Mouse (Mus musculus): ENCODE data around the gene Natd1. TPM values are rescaled to one million over a fixed set of nuclear protein-coding genes. Genes with fewer than 3 reads are reported as not detected.

Natd1 gene
- 11.0 and 13.8 TPM in 2 replicates for polyA plus RNA-seq (2015; fragmentation: Nextera tagmentation; extraction: Ambion mirVana)

- Histone ChIP-seq H3K4me3 (replicated peaks; ENCODE audit: low read length) (peak within 1 kb of the TSS; percentile 69), H3K4me2 (ENCODE audit: low read depth, low read length) (peak within 1 kb of the TSS; percentile 82), H3K4me1 (ENCODE audit: control insufficient read depth, insufficient read depth, low read length) (peaks cover 18% of the 10 kb centered on the region), H3K27ac (ENCODE audit: low read length) (peak within 1 kb of the TSS; percentile 62), H3K9ac (ENCODE audit: low read length) (peak within 1 kb of the TSS; percentile 80), H3K9me3 (replicated peaks; ENCODE audit: control insufficient read depth, low read length) (no peaks in the 10 kb centered on the region), H3K36me3 (ENCODE audit: control insufficient read depth, insufficient read depth, low read length) (no peaks in the 10 kb centered on the region), H3K27me3 (ENCODE audit: control insufficient read depth, insufficient read depth, low read length) (no peaks in the 10 kb centered on the region)
- 26% methylated on average over 7 of the region's 7 CpGs for WGBS
- ATAC-seq (ENCODE audit: insufficient read depth, low FRiP score): no peak
Observed at GRCm38 (mm10) chr11:60914491-60914890, at the start of gene Natd1. Gene Natd1, minus strand, starts transcription at chr11:60914750.

DNA sequence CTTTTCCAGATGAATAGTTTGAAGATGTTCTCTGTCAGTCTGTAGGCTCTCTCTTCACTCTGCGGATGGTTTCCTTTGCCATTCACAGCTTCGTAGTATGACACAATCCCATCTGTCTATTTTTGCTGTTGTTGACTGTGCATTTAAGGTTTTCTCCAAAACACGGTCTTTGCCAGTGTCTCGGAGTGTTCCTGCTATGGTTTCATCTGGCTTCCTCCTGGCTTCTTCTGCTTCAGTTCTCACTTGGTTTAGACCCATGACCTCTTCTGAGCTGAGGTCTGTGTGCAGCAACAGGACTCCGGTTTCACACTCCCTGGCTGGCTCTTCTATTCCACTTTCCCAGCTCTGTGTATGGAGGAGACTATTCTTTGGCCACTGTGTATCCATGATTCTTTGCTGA, 48.2 kb upstream of the Natd1 start:
- Histone ChIP-seq H3K4me3 (replicated peaks; ENCODE audit: low read length) (no peak overlapping the region), H3K9me3 (replicated peaks; ENCODE audit: control insufficient read depth, low read length) (no peaks in the 10 kb centered on the region), H3K4me2 (ENCODE audit: low read depth, low read length) (no peak overlapping the region), H3K4me1 (ENCODE audit: control insufficient read depth, insufficient read depth, low read length) (peaks cover 3% of the 10 kb centered on the region; the same call in 1 of the 2 replicates), H3K27me3 (ENCODE audit: control insufficient read depth, insufficient read depth, low read length) (no peaks in the 10 kb centered on the region), H3K9ac (ENCODE audit: low read length) (no peak overlapping the region), H3K27ac (ENCODE audit: low read length) (no peak overlapping the region), H3K36me3 (ENCODE audit: control insufficient read depth, insufficient read depth, low read length) (no peaks in the 10 kb centered on the region)
- ATAC-seq (ENCODE audit: insufficient read depth, low FRiP score): no peak
- WGBS: 80% methylated on average over 5 of the region's 5 CpGs

- H3K27me3 ChIP-seq (ENCODE audit: control insufficient read depth, insufficient read depth, low read length): no peaks in the 10 kb centered on the region
- no peak overlapping the region for H3K9ac ChIP-seq (ENCODE audit: low read length)
- H3K27ac ChIP-seq (ENCODE audit: low read length): no peak overlapping the region
- H3K36me3 ChIP-seq (ENCODE audit: control insufficient read depth, insufficient read depth, low read length): no peaks in the 10 kb centered on the region
- H3K9me3 ChIP-seq (replicated peaks; ENCODE audit: control insufficient read depth, low read length): no peaks in the 10 kb centered on the region
- no peaks in the 10 kb centered on the region for H3K4me1 ChIP-seq (ENCODE audit: control insufficient read depth, insufficient read depth, low read length)
- no peak overlapping the region for H3K4me2 ChIP-seq (ENCODE audit: low read depth, low read length)
- ATAC-seq (ENCODE audit: insufficient read depth, low FRiP score): no peak
- 50% methylated on average over 1 of the region's 1 CpGs for WGBS
- H3K4me3 ChIP-seq (replicated peaks; ENCODE audit: low read length): no peak overlapping the region
Observed at GRCm38 (mm10) chr11:60961176-60961575, 46.6 kb upstream of the Natd1 start.

GRCm38 (mm10) chr11:60958948-60959347, 44.4 kb upstream of the Natd1 start:
- no peak overlapping the region for H3K27ac ChIP-seq (ENCODE audit: low read length)
- H3K36me3 ChIP-seq (ENCODE audit: control insufficient read depth, insufficient read depth, low read length): no peaks in the 10 kb centered on the region
- peaks cover 3% of the 10 kb centered on the region; the same call in 1 of the 2 replicates for H3K4me1 ChIP-seq (ENCODE audit: control insufficient read depth, insufficient read depth, low read length)
- no peak overlapping the region for H3K4me2 ChIP-seq (ENCODE audit: low read depth, low read length)
- ATAC-seq (ENCODE audit: insufficient read depth, low FRiP score): no peak
- H3K9ac ChIP-seq (ENCODE audit: low read length): no peak overlapping the region
- no peaks in the 10 kb centered on the region for H3K27me3 ChIP-seq (ENCODE audit: control insufficient read depth, insufficient read depth, low read length)
- H3K4me3 ChIP-seq (replicated peaks; ENCODE audit: low read length): no peak overlapping the region
- 86% methylated on average over 4 of the region's 4 CpGs for WGBS
- H3K9me3 ChIP-seq (replicated peaks; ENCODE audit: control insufficient read depth, low read length): no peaks in the 10 kb centered on the region

DNA sequence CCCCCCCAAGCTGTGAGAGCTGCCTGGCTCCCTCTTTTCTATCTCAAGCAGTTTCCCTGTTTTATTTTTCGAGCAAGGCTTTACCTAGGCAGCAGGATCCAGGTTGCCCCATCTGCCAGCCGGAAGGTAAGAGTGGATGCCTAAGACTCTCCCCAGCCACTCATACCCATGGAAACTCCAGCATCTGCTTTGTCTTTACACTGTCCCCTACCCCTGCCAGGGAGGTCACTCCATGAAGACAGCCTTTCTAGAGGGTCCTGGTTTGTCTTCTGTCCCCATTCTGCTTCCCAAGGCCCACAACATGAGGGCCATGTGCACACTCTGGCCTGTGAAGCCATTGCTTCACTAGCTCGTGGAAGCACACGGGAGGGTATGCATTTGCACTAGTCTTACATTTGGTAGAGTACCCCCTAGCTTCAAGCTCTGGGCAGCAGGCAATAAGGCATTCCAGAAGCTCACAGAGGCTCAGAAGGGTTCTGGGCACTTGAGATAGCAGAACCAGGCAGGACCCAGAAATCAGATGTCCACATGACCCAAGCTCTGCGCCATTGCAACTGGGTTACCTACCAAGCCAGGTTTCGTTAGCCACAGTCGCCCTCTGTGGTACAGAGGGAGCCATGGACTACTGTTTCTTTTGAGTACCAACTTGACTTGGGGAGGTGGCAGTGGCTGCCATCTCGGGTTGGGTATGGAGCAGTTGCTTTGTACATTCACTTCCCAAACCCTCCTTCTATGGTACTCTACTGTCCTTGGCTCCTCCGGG, 41.3 kb upstream of the Natd1 start:
- Histone ChIP-seq H3K27me3 (ENCODE audit: control insufficient read depth, insufficient read depth, low read length) (no peaks in the 10 kb centered on the region), H3K27ac (ENCODE audit: low read length) (no peak overlapping the region), H3K36me3 (ENCODE audit: control insufficient read depth, insufficient read depth, low read length) (peaks cover 13% of the 10 kb centered on the region), H3K4me3 (replicated peaks; ENCODE audit: low read length) (no peak overlapping the region), H3K4me1 (ENCODE audit: control insufficient read depth, insufficient read depth, low read length) (peaks cover 4% of the 10 kb centered on the region; the same call in 1 of the 2 replicates), H3K9ac (ENCODE audit: low read length) (no peak overlapping the region), H3K9me3 (replicated peaks; ENCODE audit: control insufficient read depth, low read length) (no peaks in the 10 kb centered on the region), H3K4me2 (ENCODE audit: low read depth, low read length) (no peak overlapping the region)
- 85% methylated on average over 9 of the region's 9 CpGs for WGBS
- no peak for ATAC-seq (ENCODE audit: insufficient read depth, low FRiP score)

GRCm38 (mm10) chr11:60954255-60955104, 39.9 kb upstream of the Natd1 start:
- peaks cover 13% of the 10 kb centered on the region for H3K36me3 ChIP-seq (ENCODE audit: control insufficient read depth, insufficient read depth, low read length)
- H3K27me3 ChIP-seq (ENCODE audit: control insufficient read depth, insufficient read depth, low read length): no peaks in the 10 kb centered on the region
- 74% methylated on average over 10 of the region's 10 CpGs for WGBS
- peaks cover 4% of the 10 kb centered on the region; the same call in 1 of the 2 replicates for H3K4me1 ChIP-seq (ENCODE audit: control insufficient read depth, insufficient read depth, low read length)
- no peak overlapping the region for H3K27ac ChIP-seq (ENCODE audit: low read length)
- H3K4me2 ChIP-seq (ENCODE audit: low read depth, low read length): peak overlapping the region; percentile 11; the same call in 1 of the 2 replicates
- peak; percentile 9; the same call in 1 of the 2 replicates for ATAC-seq (ENCODE audit: insufficient read depth, low FRiP score)
- H3K9ac ChIP-seq (ENCODE audit: low read length): peak overlapping the region; percentile 42
- no peak overlapping the region for H3K4me3 ChIP-seq (replicated peaks; ENCODE audit: low read length)
- H3K9me3 ChIP-seq (replicated peaks; ENCODE audit: control insufficient read depth, low read length): no peaks in the 10 kb centered on the region

- Histone ChIP-seq H3K27ac (ENCODE audit: low read length) (no peak overlapping the region), H3K36me3 (ENCODE audit: control insufficient read depth, insufficient read depth, low read length) (peaks cover 13% of the 10 kb centered on the region), H3K4me1 (ENCODE audit: control insufficient read depth, insufficient read depth, low read length) (peaks cover 4% of the 10 kb centered on the region; the same call in 1 of the 2 replicates), H3K4me3 (replicated peaks; ENCODE audit: low read length) (no peak overlapping the region), H3K9ac (ENCODE audit: low read length) (peak overlapping the region; percentile 42), H3K9me3 (replicated peaks; ENCODE audit: control insufficient read depth, low read length) (no peaks in the 10 kb centered on the region), H3K27me3 (ENCODE audit: control insufficient read depth, insufficient read depth, low read length) (no peaks in the 10 kb centered on the region), H3K4me2 (ENCODE audit: low read depth, low read length) (peak overlapping the region; percentile 31; the same call in 1 of the 2 replicates)
- ATAC-seq (ENCODE audit: insufficient read depth, low FRiP score): peak; percentile 94
- 10% methylated on average over 15 of the region's 15 CpGs for WGBS
Observed at GRCm38 (mm10) chr11:60953803-60954202, 39.3 kb upstream of the Natd1 start.

DNA sequence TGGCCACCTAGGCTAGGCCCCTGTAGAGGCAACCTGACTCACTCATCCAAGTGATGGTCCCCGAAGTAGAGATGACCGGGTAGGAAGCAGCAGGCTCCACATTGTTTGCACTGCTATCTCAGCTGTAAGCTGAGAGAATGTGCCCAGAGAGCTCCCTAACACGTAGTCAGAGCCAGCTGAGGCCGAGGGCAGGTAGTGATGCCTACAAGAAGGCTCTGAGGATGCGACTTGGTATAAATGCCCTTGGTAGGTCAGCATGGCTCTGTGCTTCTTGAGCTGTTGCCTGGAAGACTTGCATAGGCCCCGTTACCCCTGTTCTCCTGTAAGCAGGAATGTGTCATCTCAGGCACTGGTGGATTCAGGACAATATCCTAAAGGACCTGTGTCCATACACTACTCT, 38.4 kb upstream of the Natd1 start:
- no peaks in the 10 kb centered on the region for H3K27me3 ChIP-seq (ENCODE audit: control insufficient read depth, insufficient read depth, low read length)
- H3K4me1 ChIP-seq (ENCODE audit: control insufficient read depth, insufficient read depth, low read length): peaks cover 4% of the 10 kb centered on the region; the same call in 1 of the 2 replicates
- H3K27ac ChIP-seq (ENCODE audit: low read length): no peak overlapping the region
- no peak overlapping the region for H3K9ac ChIP-seq (ENCODE audit: low read length)
- H3K4me2 ChIP-seq (ENCODE audit: low read depth, low read length): no peak overlapping the region
- WGBS: 92% methylated on average over 6 of the region's 6 CpGs
- H3K36me3 ChIP-seq (ENCODE audit: control insufficient read depth, insufficient read depth, low read length): peaks cover 20% of the 10 kb centered on the region
- H3K9me3 ChIP-seq (replicated peaks; ENCODE audit: control insufficient read depth, low read length): no peaks in the 10 kb centered on the region
- no peak overlapping the region for H3K4me3 ChIP-seq (replicated peaks; ENCODE audit: low read length)
- ATAC-seq (ENCODE audit: insufficient read depth, low FRiP score): no peak

GRCm38 (mm10) chr11:60952362-60952761, 37.8 kb upstream of the Natd1 start:
- Histone ChIP-seq H3K27ac (ENCODE audit: low read length) (no peak overlapping the region), H3K4me3 (replicated peaks; ENCODE audit: low read length) (no peak overlapping the region), H3K4me2 (ENCODE audit: low read depth, low read length) (no peak overlapping the region), H3K27me3 (ENCODE audit: control insufficient read depth, insufficient read depth, low read length) (no peaks in the 10 kb centered on the region), H3K9me3 (replicated peaks; ENCODE audit: control insufficient read depth, low read length) (no peaks in the 10 kb centered on the region), H3K4me1 (ENCODE audit: control insufficient read depth, insufficient read depth, low read length) (peaks cover 4% of the 10 kb centered on the region; the same call in 1 of the 2 replicates), H3K9ac (ENCODE audit: low read length) (no peak overlapping the region), H3K36me3 (ENCODE audit: control insufficient read depth, insufficient read depth, low read length) (peaks cover 22% of the 10 kb centered on the region)
- ATAC-seq (ENCODE audit: insufficient read depth, low FRiP score): no peak
- 88% methylated on average over 3 of the region's 3 CpGs for WGBS
